Mouse (Mus musculus) kidney, postnatal 25 days (tissue): ENCODE results near the gene Amacr.

ENCODE experiments used
- DNase-seq, 2 experiments: peaks; one replicate each; pipeline ENCODE4 v3.0.0; 2021; ENCODE audit warnings: mixed read lengths in 2 of 2

The Amacr gene

DNA sequence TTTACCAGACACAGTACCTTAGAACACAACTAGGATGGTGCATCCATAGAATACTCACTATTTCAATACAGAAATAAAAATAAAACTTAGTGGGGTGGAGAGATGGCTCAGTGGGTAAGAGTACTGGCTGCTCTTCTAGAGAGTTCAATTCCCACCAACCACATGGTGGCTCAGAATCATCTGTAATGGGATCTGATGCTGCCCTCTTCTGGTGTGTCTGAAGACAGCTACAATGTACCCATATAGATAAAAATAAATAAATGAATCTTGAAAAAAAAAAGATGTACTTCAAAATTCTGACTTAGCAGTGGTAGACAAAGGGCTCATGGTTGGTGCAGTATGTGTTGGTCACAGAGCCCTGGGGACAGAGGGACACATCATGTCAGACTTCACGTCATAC is 10.0 kb downstream of the Amacr start:
- no peak for DNase-seq

DNA sequence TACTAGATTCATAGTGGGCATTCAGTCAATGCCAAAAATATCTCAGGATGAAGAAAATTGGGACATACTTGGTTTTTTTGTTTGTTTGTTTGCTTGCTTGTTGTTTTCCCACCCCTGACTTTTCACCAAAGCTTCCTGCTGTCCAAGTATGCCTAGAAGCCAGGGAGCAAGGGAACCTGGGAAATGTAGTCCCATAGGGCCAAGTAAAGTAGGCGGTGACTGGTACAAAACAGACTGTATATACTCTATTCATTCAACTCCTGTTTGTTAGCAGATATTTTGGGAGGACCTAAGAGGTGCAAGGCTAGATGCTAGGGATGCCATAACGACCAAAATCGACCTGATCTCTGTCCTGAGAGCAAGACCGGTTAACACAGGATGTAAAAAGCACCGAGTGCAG is 18.3 kb downstream of the Amacr start:
- DNase-seq, result peak in 1 of 2 experiments; percentile 16

DNA sequence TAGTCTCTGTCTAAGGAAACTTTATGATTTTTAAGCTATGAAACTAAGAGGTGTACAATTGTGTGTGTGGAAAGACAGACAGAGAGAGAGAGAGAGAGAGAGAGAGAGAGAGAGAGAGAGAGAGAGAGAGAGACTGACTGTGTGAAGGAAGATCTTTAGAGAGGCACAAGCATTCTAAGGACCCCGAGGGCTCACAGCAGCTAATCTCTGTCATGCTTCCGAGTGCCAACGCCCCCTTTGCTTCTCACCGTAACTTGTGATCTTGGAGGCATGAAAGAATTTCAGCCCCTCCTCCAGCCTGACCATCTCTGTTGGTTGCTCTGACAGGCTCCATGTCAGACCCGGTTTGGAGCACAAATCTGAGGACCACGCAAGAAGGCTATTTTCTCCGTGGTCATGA is 18.9 kb downstream of the Amacr start, which contains the start of gene Slc45a2:
Slc45a2 (plus strand) TSS at position 301 of the 400 bp plus-strand sequence.
- no peak for DNase-seq

DNA sequence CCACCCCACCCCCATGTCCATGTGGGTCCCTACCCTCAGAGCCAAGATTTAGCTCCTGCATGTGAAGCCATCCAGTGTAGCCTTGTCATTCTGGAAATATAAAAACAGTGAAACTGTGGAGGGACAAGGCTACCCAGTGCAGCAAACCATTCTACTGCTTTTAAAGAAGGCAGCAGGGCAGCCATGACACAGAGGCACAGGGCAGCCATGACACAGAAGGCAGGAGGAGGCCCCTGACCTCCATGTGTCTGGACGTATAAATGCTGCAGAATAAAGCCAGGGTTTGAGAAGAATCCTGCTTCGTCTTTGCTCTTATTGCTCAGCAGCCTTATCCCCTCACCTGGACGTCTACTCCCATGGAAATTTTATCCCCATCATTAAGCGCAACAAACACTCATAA is 22.2 kb downstream of the Amacr start:
- no peak for DNase-seq

DNA sequence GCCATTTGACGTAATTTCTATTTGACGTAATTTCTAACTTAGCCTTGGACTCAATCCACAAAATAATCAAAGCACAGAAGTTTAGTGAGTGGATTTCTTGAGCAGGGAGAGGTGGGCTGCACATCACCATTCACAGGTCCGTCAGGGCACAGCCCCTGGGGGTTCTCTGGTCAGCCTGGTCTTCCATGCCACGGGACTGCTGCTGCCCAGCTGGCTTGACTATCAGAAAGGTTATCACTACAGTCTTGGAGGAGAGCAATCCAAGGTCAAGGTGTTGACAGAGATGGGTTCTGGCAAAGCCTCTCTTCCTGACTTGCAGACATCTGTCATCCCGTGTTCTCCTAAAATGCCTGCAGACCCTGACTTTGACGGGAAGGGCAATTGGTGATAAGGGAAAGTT is 23.1 kb downstream of the Amacr start:
- no peak for DNase-seq

DNA sequence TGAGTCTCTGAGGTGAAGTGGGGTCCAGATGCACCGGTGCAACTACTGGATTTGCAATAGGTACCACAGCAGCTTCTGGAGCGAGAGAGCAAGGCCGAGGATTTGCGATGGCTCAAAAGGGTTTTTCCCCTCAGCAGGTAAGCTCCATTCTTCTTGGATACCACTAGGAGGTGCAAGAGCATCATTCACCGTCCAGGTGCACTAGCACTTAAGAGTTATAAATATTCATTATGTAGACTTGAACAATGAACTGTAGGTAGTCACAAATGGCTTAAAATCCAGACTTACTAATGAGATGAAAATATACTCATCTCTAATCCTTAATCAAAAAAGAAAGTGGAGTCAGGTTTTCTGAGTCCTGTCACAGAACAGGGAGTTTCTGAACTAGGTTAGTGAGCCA is 27.2 kb downstream of the Amacr start:
- peak in 1 of 2 experiments; percentile 31 for DNase-seq

DNA sequence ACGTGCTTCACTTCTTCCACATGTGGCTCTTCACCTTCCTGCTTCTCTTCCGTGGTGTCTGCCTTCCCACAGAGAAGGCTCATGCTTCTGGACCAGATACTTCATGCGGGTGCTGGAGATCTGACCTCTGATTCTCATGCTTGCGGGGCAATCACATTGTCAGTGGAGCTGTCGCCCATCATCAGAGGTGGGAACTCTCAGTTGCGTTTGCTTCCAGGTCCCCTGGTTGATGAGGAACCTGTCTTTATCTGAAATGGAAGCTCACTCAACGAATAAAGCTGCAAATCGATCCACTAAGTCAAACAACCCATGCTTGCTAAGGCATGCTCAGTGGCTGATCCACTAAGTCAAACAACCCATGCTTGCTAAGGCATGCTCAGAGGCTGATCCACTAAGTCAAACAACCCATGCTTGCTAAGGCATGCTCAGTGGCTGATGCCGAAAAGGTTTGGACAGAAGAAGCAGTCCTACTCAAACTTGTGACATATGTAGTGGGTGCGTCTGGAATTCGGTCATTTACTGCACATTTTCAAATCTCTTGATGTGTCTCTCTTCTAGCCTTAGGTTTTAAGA is 29.5 kb downstream of the Amacr start:
- no peak for DNase-seq

DNA sequence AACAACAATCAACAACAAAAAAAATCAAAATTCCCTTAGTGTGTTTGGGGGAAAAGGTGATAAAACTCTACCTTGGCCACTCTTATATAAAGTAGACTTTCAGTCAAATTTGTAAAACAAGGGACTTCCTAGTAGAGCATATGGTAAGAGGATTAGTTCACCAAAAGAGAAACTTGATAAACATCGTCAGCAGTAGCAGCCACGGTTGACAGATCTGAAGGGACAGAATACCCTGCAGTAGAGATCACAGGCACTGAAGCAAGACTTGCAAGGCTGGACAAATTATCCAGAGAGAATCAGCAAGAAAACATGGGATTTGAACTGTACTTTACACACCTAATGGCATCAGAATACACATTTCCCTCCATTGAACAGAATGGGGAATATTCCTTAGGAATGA is 33.4 kb downstream of the Amacr start:
- no peak for DNase-seq

DNA sequence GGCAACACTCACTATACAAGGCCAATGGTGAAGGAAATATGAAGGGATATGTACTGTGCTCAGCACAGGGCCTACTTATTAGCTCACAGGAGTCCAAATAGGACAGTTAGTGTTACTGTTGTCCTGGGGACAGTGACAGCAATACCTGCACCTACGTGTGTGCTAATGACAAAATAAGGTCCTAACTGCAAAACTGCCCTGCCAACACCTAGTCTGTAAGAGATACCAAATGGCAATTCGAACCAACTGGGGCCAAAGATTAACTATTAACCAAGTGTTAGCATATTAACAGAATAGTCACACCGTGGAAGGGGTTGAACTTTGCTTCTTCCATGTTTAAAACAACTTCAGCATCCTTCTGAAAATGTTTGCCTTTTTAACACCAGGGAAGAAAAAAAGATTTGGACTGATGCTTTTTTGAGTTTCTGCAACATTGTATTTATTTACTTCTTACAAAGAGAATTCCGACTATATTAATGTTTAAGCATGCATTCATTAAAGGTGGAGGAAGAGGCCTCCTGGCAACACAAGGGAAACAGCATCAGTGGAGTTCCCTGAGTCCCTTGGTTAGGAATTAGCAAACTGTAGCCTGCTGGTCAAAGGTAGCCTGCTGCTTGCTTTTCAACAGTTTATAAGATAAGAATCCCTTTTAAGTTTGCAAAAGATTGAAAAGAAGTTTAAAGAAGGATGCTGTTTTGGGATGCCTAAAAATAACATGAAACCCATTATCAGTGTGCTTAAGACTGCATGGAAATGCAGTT is 45.4 kb downstream of the Amacr start:
- peak in 1 of 2 experiments; percentile 14 for DNase-seq

DNA sequence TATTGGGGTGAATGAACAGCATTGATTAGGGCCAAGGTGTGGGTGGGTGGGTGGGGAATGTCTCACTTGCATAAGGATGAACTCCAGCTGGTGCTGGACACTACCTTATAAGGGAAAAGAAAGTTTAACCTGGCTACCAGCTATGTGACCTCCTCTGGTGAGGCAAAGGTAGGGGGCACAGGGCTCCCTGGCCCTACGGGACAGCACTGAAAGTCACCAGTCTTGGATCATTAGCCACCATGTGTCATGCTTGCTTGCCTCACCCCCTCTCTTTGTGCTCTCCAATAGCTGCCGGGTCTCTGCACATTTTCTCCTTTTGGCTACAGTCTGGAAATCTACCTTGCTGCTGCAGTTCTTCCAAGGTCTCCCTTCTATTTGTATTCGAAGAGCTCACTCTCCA is 48.6 kb downstream of the Amacr start:
- DNase-seq, result no peak

DNA sequence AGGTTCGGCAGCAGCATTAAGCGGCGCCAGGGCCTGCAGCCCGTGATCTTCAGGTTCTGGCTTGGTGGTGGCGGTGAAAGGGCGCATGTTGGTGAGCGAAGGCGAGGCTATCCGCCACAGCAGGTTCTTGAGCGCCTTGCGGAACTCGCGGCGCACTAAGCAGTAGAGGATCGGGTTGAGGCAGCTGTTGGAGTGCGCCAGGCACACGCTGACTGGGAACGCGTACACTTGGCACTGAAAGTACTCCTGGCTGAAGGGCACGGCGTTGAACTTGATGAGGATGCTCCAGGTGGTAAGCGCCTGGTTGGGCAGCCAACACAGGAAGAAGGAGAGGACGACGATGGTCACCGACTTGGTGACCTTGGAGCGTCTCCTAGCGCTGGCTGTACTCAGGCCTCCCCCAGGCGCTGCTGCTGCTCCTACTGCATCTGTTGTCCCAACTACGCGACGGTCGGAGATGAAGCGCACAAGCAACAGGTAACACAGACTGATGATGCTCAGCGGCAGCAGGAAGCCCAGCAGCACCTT is 54.5 kb downstream of the Amacr start:
- DNase-seq, result no peak

DNA sequence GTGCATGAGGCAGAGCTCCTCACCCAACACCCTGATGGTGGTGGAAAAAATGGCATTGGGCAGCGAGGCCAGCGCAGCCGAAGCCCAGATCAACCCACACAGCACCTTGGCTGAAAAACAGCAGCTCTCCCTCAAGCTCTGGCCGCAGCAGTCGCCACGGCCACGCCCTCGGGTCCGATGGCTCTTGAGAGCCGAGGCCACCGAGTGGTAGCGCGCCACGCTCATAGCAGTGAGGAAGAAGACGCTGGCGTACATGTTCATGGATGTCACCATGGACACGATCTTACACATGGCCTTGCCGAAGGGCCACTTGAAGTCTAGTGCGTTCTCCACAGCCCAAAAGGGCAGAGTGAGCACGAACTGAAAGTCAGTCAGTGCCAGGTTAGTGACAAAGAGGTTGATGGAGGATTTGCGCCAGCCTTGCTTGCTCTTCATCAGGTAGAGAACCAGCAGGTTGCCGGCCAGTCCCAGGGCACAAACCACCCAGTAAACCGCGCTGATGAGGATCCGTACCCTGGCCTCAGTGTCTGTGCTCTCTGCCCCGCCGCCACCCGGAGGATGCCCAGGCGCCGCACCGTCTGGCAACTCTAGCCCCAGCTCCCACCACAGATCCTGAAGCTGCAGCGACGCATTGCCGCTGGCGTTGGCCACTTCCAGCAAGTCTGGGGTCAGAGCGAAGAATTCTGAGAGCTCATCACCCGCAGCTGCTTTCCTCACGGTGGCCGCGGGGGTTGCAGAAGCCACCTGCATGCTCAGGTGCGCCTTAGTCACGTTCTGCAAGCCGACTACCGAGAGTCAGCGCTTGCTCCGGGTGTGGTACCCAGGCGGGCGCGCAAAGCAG is 55.2 kb downstream of the Amacr start:
- no peak for DNase-seq

DNA sequence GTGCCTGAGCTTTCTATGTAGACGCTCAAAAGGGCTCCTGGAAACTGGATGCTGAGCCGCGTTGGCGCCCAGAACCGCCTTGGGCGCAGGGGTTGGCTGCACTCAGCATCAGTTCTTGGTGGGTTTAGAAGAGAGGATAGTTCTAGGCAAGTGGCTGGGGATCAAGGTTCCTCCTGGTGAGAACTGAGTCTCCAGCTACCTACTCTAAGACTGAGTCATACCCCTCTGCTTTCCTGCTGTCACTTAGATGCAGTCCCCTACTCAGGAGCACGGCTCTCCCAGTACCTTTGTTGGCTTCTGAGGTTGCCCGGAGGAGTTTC is 55.8 kb downstream of the Amacr start:
- DNase-seq, result no peak

DNA sequence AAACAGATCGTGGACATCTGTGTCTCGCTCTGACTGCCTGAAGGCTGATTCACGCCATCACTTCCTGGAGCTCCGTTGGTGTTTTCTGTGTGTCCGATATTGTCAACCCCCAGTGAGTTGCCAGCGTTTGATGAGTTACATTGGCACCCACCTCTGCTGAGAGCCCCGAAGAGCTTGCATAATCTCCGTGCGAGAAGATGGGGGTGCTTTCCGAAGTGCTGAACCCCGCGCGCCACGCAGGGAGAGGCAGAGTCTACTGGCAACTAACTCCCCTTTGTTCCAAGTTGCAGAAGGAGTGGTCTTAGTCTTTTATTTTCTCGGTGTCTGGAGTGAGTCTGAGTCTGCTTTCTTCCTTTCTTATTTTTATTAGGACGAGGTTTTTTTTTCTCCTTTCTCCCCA is 56.2 kb downstream of the Amacr start, which contains the start of gene Rxfp3:
Rxfp3 (minus strand) TSS at position 281 of the 400 bp plus-strand sequence.
- no peak for DNase-seq

DNA sequence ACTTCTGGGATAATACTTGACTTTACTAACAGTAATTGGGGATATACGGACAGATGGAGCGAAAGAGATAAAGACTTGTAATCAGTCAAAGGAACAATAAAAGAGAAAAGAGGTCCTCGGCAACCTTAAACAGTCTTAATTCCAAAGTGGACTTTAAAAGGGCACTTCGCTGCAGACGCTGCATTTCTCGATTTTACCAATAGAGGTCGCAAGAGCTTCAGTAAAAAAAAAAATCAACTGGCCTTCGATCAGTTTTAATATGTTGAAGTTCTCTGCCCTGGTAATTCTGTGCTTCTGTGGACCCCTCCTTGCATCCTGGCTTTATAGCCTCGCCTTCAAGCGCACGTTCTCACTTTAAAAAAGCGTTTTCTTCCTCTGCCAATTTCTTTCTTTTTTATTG is 56.9 kb downstream of the Amacr start:
- peak in 1 of 2 experiments; percentile 68 for DNase-seq

DNA sequence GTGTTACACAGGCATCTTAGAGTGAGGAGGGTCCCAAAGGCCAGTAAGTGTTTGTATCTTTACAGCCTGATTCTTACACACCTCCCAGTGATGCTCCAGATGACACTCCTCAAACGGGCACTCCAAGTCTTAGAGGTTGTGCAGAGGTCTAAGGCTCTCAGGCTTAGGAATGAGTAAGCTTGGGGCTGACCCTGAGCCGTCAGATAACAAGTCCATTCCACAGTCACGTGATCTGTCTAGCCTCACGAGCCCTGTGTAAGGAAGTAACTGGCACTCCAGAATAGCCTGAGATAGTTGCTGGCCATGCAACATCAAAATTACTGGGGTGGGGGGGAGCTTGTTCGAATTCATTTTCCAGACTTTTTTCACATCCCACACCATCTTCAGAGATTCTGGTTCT is 58.5 kb downstream of the Amacr start:
- DNase-seq, result no peak

DNA sequence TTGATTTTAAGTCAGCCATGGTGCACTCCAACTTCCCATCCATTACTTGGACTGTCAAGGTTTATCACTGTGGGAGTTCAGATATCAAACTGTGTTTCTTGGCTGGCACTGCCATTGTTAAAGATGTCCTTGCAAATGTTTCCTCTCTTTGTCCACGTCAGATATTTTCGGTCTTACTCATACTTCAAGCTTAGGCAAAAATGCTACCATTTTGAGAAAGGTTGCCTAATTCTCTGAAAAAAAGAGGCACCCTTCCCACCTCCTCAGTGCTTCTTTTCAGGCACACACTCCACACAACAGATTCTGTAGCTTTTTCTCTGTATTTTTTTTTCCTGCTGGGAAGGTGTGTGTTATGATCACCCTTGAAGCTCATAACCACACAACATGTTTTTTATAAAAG is 59.7 kb downstream of the Amacr start:
- DNase-seq, result no peak

DNA sequence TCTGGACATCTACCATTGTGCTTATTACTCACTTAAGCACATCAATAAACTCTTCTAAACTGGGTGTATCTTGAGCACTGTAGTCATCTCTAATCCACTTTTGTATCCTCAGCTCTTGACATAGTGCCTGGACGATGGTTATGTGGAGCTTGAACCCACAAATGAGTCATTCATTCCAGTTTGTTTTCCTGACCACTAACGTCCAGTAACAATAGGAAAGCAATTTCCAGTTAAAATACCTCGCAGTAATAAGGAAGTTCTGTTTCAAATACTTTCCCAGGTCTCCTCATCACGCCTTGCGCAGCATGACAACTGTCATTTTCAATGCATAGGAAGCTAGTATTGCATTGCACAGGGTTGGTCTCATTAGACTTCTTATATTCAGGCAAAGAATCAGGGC is 61.3 kb downstream of the Amacr start:
- no peak for DNase-seq
